Mouse (Mus musculus) MEL (cell line): ENCODE measurements at regions not wholly inside any gene's neighbourhood (a gene's known extent, or its start where the extent isn't known, plus 50 kb on each side); places are given as distances from the start of the nearest gene placed in this dataset.

Experiments
- DNase-seq: peaks from one replicate; pipeline ENCODE4 v3.0.0; 2011; ENCODE audit warnings: low read depth, low spot score
- H3K27ac ChIP-seq: 2 replicates; pipeline ENCODE4 v1.5.1; 2012; ENCODE audit warnings: low read depth, mild to moderate bottlenecking, control low read depth, low read length, moderate library complexity; ENCODE audit not compliant: control insufficient read depth
- H3K27me3 ChIP-seq, 2 experiments: fragments of 150-350 bp in 1 of 2; sonication (generic) in 1 of 2; 2 replicates each; pipeline ENCODE4 v1.6.1; 2012; ENCODE audit warnings: low read length in 2 of 2, mild to moderate bottlenecking in 2 of 2, improper control_type of control experiment in 1 of 2, moderate library complexity in 1 of 2; ENCODE audit not compliant: insufficient read depth in 2 of 2, control insufficient read depth in 1 of 2
- H3K36me3 ChIP-seq, 2 experiments: 2 replicates each; pipeline ENCODE4 v1.6.1; 2012 to 2014; ENCODE audit warnings: low read length in 2 of 2, improper control_type of control experiment in 1 of 2, inconsistent platforms in 1 of 2, mild to moderate bottlenecking in 1 of 2; ENCODE audit not compliant: insufficient read depth in 2 of 2, control insufficient read depth in 1 of 2
- H3K4me1 ChIP-seq, 2 experiments: fragments of 150-350 bp in 1 of 2; sonication (generic) in 1 of 2; 2 replicates each; pipeline ENCODE4 v1.6.1; 2012; ENCODE audit warnings: low read length in 2 of 2, improper control_type of control experiment in 1 of 2, mild to moderate bottlenecking in 1 of 2; ENCODE audit not compliant: insufficient read depth in 2 of 2, control insufficient read depth in 1 of 2
- H3K4me3 ChIP-seq, 2 experiments: fragments of 150-350 bp in 1 of 2; sonication (generic) in 1 of 2; 2 replicates each; pipeline ENCODE4 v1.5.1; 2012; ENCODE audit warnings: low read depth in 2 of 2, low read length in 2 of 2, mild to moderate bottlenecking in 2 of 2, moderate library complexity in 2 of 2, control low read depth in 1 of 2, improper control_type of control experiment in 1 of 2; ENCODE audit not compliant: control insufficient read depth in 1 of 2, insufficient read depth in 1 of 2
- H3K79me2 ChIP-seq: 2 replicates; pipeline ENCODE4 v1.6.1; 2012; ENCODE audit warnings: mild to moderate bottlenecking, low read length, moderate library complexity; ENCODE audit not compliant: control insufficient read depth, poor library complexity, insufficient read depth
- H3K9ac ChIP-seq: 2 replicates; pipeline ENCODE4 v1.6.1; 2012; ENCODE audit warnings: low read depth, mild to moderate bottlenecking, control low read depth, low read length, moderate library complexity; ENCODE audit not compliant: control insufficient read depth, poor library complexity, severe bottlenecking
- H3K9me3 ChIP-seq: fragments of 150-350 bp; sonication (generic); replicated peaks from 2 replicates; pipeline ENCODE4 v1.6.1; 2012; ENCODE audit warnings: mild to moderate bottlenecking, low read length, improper control_type of control experiment, moderate library complexity; ENCODE audit not compliant: insufficient read depth
- CHD1 ChIP-seq: IDR thresholded peaks from 2 replicates; pipeline ENCODE4 v1.6.1; 2012; ENCODE audit warnings: low read depth, mild to moderate bottlenecking, inconsistent platforms, low read length, improper control_type of control experiment
- CHD2 ChIP-seq: IDR thresholded peaks from 2 replicates; pipeline ENCODE4 v1.6.1; 2011; ENCODE audit warnings: low read length, improper control_type of control experiment
- CTCF ChIP-seq, 3 experiments: IDR thresholded peaks in 2 of 3; conservative IDR thresholded peaks in 1 of 3; 2 replicates each; pipeline ENCODE4 v1.5.1; 2011 to 2012; ENCODE audit warnings: low read length in 3 of 3, low read depth in 2 of 3, mild to moderate bottlenecking in 2 of 3, improper control_type of control experiment in 1 of 3, inconsistent platforms in 1 of 3, mixed read lengths in 1 of 3, moderate library complexity in 1 of 3; ENCODE audit not compliant: control insufficient read depth in 1 of 3, insufficient read depth in 1 of 3, poor library complexity in 1 of 3, severe bottlenecking in 1 of 3
- E2F4 ChIP-seq: IDR thresholded peaks from 2 replicates; pipeline ENCODE4 v1.6.1; 2011; ENCODE audit warnings: low read depth, low read length, improper control_type of control experiment, borderline replicate concordance
- EP300 ChIP-seq, 2 experiments: IDR thresholded peaks; 2 replicates each; pipeline ENCODE4 v1.6.1; 2011; ENCODE audit warnings: improper control_type of control experiment in 2 of 2, low read length in 2 of 2, low read depth in 1 of 2, mild to moderate bottlenecking in 1 of 2
- HCFC1 ChIP-seq: IDR thresholded peaks from 2 replicates; pipeline ENCODE4 v1.6.1; 2012; ENCODE audit warnings: low read depth, mild to moderate bottlenecking, inconsistent platforms, low read length, improper control_type of control experiment, moderate library complexity
- JUND ChIP-seq: IDR thresholded peaks from 2 replicates; pipeline ENCODE4 v1.6.1; 2011; ENCODE audit warnings: low read depth, mild to moderate bottlenecking, improper control_type of control experiment, low read length
- MAFK ChIP-seq: IDR thresholded peaks from 2 replicates; pipeline ENCODE4 v1.6.1; 2011; ENCODE audit warnings: low read depth, mild to moderate bottlenecking, low read length, improper control_type of control experiment, borderline replicate concordance
- MAX ChIP-seq: IDR thresholded peaks from 2 replicates; pipeline ENCODE4 v1.6.1; 2011; ENCODE audit warnings: low read length, improper control_type of control experiment
- MAZ ChIP-seq: IDR thresholded peaks from 2 replicates; pipeline ENCODE4 v1.6.1; 2012; ENCODE audit warnings: low read depth, mild to moderate bottlenecking, inconsistent platforms, low read length, improper control_type of control experiment
- MEF2A ChIP-seq: IDR thresholded peaks from 2 replicates; pipeline ENCODE4 v1.6.1; 2014; ENCODE audit warnings: low read depth, mild to moderate bottlenecking, inconsistent platforms, low read length, improper control_type of control experiment; ENCODE audit not compliant: poor library complexity, insufficient replicate concordance, severe bottlenecking; ENCODE audit errors: extremely low read depth
- MYB ChIP-seq: IDR thresholded peaks from 2 replicates; pipeline ENCODE4 v1.6.1; 2011; ENCODE audit warnings: mild to moderate bottlenecking, low read depth, low read length, improper control_type of control experiment
- NELFE ChIP-seq: IDR thresholded peaks from 2 replicates; pipeline ENCODE4 v1.6.1; 2011; ENCODE audit warnings: low read depth, low read length, improper control_type of control experiment
- POLR2AphosphoS2 ChIP-seq: IDR thresholded peaks from 2 replicates; pipeline ENCODE4 v1.6.1; 2011; ENCODE audit warnings: low read length, improper control_type of control experiment
- POLR2AphosphoS5 ChIP-seq: IDR thresholded peaks from 2 replicates; pipeline ENCODE4 v1.6.1; 2012; ENCODE audit warnings: low read depth, borderline replicate concordance, mild to moderate bottlenecking, inconsistent platforms, low read length, moderate library complexity, mixed read lengths
- RAD21 ChIP-seq: IDR thresholded peaks from 2 replicates; pipeline ENCODE4 v1.6.1; 2011; ENCODE audit warnings: mild to moderate bottlenecking, low read depth, low read length, improper control_type of control experiment
- RCOR1 ChIP-seq: IDR thresholded peaks from 2 replicates; pipeline ENCODE4 v1.6.1; 2012; ENCODE audit warnings: low read depth, mild to moderate bottlenecking, inconsistent platforms, low read length, improper control_type of control experiment
- SMC3 ChIP-seq: IDR thresholded peaks from 2 replicates; pipeline ENCODE4 v1.6.1; 2011; ENCODE audit warnings: low read depth, low read length, improper control_type of control experiment
- TAL1 ChIP-seq: IDR thresholded peaks from 2 replicates; pipeline ENCODE4 v1.6.1; 2012; ENCODE audit warnings: mild to moderate bottlenecking, inconsistent platforms, low read length, moderate library complexity, mixed read lengths
- TBP ChIP-seq: IDR thresholded peaks from 2 replicates; pipeline ENCODE4 v1.8.0; 2011; ENCODE audit warnings: low read depth, low read length, improper control_type of control experiment
- UBTF ChIP-seq: IDR thresholded peaks from 2 replicates; pipeline ENCODE4 v1.6.1; 2012; ENCODE audit warnings: low read depth, mild to moderate bottlenecking, inconsistent platforms, low read length, improper control_type of control experiment, moderate library complexity, borderline replicate concordance; ENCODE audit not compliant: insufficient read depth
- USF2 ChIP-seq, 2 experiments: IDR thresholded peaks; 2 replicates each; pipeline ENCODE4 v1.6.1; 2011 to 2012; ENCODE audit warnings: improper control_type of control experiment in 2 of 2, low read length in 2 of 2, borderline replicate concordance in 1 of 2, inconsistent platforms in 1 of 2, low read depth in 1 of 2, mild to moderate bottlenecking in 1 of 2; ENCODE audit not compliant: insufficient read depth in 1 of 2
- ZC3H11A ChIP-seq: IDR thresholded peaks from 2 replicates; pipeline ENCODE4 v1.6.1; 2012; ENCODE audit warnings: low read depth, mild to moderate bottlenecking, inconsistent platforms, low read length, improper control_type of control experiment
- ZMIZ1 ChIP-seq: IDR thresholded peaks from 2 replicates; pipeline ENCODE4 v1.6.1; 2012; ENCODE audit warnings: low read depth, mild to moderate bottlenecking, inconsistent platforms, low read length, improper control_type of control experiment, moderate library complexity
- ZNF384 ChIP-seq: IDR thresholded peaks from 2 replicates; pipeline ENCODE4 v1.6.1; 2012; ENCODE audit warnings: low read depth, mild to moderate bottlenecking, inconsistent platforms, low read length, improper control_type of control experiment

DNA sequence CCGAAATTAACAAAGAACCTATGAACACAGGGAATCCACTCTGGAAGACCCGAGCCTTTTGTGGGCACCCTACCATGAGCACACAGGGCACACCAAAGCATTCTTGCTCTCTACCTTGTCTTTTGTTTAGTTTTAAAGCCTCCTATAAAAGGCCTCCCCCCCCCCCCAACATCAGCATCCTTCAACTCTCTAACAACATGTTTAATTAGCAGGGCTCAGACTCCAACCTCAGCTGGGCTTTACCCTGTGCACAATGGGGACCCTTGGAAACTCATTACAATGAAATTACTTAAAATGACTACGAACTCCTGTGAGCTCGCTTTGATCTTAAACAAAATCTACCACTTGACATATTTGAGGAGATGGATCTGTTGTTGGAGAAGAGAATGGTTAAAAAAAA lies 270.1 kb upstream of the Jarid2 start:
- Histone ChIP-seq H3K4me3 (no peak overlapping the region), H3K4me1 (no peaks in the 10 kb centered on the region), H3K9ac (no peak overlapping the region)

GRCm38 (mm10) chr13:44463675-44464074 lies 265.6 kb upstream of the Jarid2 start:
- H3K9ac ChIP-seq, result no peak overlapping the region
- H3K4me3 ChIP-seq, result no peak overlapping the region
- DNase-seq, result no peak
- no peak overlapping the region for H3K27ac ChIP-seq
- TF ChIP-seq CHD1, result no peak
- no peak for TF ChIP-seq NELFE
- TF ChIP-seq JUND, result no peak
- TF ChIP-seq RAD21, result no peak
- TF ChIP-seq CHD2, result no peak
- TF ChIP-seq USF2 (IDR thresholded peaks at IDR 0.05; ENCODE audit: borderline replicate concordance in 1 of 2, insufficient read depth in 1 of 2, low read depth in 1 of 2, low read length in 2 of 2), result no peak
- no peak for TF ChIP-seq MAX
- TF ChIP-seq TBP, result no peak
- H3K36me3 ChIP-seq, result no peaks in the 10 kb centered on the region
- H3K79me2 ChIP-seq, result no peaks in the 10 kb centered on the region
- H3K4me1 ChIP-seq, result no peaks in the 10 kb centered on the region
- no peaks in the 10 kb centered on the region for H3K9me3 ChIP-seq
- H3K27me3 ChIP-seq, result no peaks in the 10 kb centered on the region

More for the DNA sequence above, 270.1 kb upstream of the Jarid2 start:
- DNase-seq, result no peak
- TF ChIP-seq POLR2AphosphoS2 (no peak), UBTF (no peak), EP300 (IDR thresholded peaks at IDR 0.05; ENCODE audit: low read depth in 1 of 2, low read length in 2 of 2) (no peak), ZC3H11A (no peak), E2F4 (no peak), HCFC1 (no peak), ZMIZ1 (no peak), MEF2A (no peak), SMC3 (no peak), TAL1 (no peak), POLR2AphosphoS5 (no peak), MYB (no peak), MAFK (no peak), CTCF (IDR thresholded peaks at IDR 0.05 in 2 of 3, conservative IDR thresholded peaks at IDR 0.05 in 1 of 3; ENCODE audit: control insufficient read depth in 1 of 3, insufficient read depth in 1 of 3, low read depth in 2 of 3, low read length in 3 of 3, poor library complexity in 1 of 3, severe bottlenecking in 1 of 3) (no peak), RCOR1 (no peak), ZNF384 (no peak), CHD1 (no peak), MAZ (no peak)
- H3K27ac ChIP-seq, result no peak overlapping the region
- H3K36me3 ChIP-seq, result no peaks in the 10 kb centered on the region
- no peaks in the 10 kb centered on the region for H3K79me2 ChIP-seq
- H3K27me3 ChIP-seq, result no peaks in the 10 kb centered on the region; a peak in 1 of 4 replicates
- no peaks in the 10 kb centered on the region for H3K9me3 ChIP-seq
